Mouse (Mus musculus) heart, postnatal 0 days (tissue): ENCODE results near the gene Angel1.
A peak's percentile ranks its signal among the peaks of the same experiment; 100 is the strongest.

Experiments used
- CTCF ChIP-seq: IDR thresholded peaks from 2 replicates; pipeline ENCODE4 v1.5.1; 2016; ENCODE audit warnings: antibody characterized with exemption, control low read depth, low read depth
- EP300 ChIP-seq: IDR thresholded peaks from 2 replicates; pipeline ENCODE4 v1.6.1; 2016; ENCODE audit warnings: antibody characterized with exemption, low read depth

- peak; percentile 44 for TF ChIP-seq CTCF
- TF ChIP-seq EP300: no peak
Measured at GRCm38 (mm10) chr12:86714026-86714425, 12.2 kb downstream of the Angel1 start.
